Mouse (Mus musculus) CH12.LX (cell line): ENCODE measurements around the gene Rpl18.

Experiments used
- CTCF ChIP-seq, 2 experiments: IDR thresholded peaks in 1 of 2; conservative IDR thresholded peaks in 1 of 2; 2 replicates each; pipeline ENCODE4 v1.5.1; 2011 to 2012; ENCODE audit warnings: low read depth in 2 of 2, low read length in 2 of 2, improper control_type of control experiment in 1 of 2, inconsistent platforms in 1 of 2, mild to moderate bottlenecking in 1 of 2, moderate library complexity in 1 of 2
- E2F4 ChIP-seq: IDR thresholded peaks from 2 replicates; pipeline ENCODE4 v1.6.1; 2011; ENCODE audit warnings: low read depth, low read length, improper control_type of control experiment; ENCODE audit not compliant: insufficient replicate concordance
- EP300 ChIP-seq: IDR thresholded peaks from 2 replicates; pipeline ENCODE4 v1.6.1; 2011; ENCODE audit warnings: low read length, improper control_type of control experiment
- ETS1 ChIP-seq: conservative IDR thresholded peaks from 2 replicates; pipeline ENCODE4 v1.6.1; 2012; ENCODE audit warnings: low read depth, mild to moderate bottlenecking, inconsistent platforms, low read length, improper control_type of control experiment, moderate library complexity
- MAX ChIP-seq: IDR thresholded peaks from 2 replicates; pipeline ENCODE4 v1.6.1; 2011; ENCODE audit warnings: low read length, improper control_type of control experiment
- NELFE ChIP-seq: IDR thresholded peaks from 2 replicates; pipeline ENCODE4 v1.6.1; 2011; ENCODE audit warnings: low read depth, low read length, improper control_type of control experiment
- POLR2A ChIP-seq: IDR thresholded peaks from 2 replicates; pipeline ENCODE4 v1.6.1; 2011; ENCODE audit warnings: low read depth, mild to moderate bottlenecking, improper control_type of control experiment, low read length
- RAD21 ChIP-seq: IDR thresholded peaks from 2 replicates; pipeline ENCODE4 v1.6.1; 2011; ENCODE audit warnings: low read depth, mild to moderate bottlenecking, low read length, improper control_type of control experiment, moderate library complexity
- RCOR1 ChIP-seq: conservative IDR thresholded peaks from 2 replicates; pipeline ENCODE4 v1.6.1; 2012; ENCODE audit warnings: low read depth, mild to moderate bottlenecking, inconsistent platforms, low read length, improper control_type of control experiment
- TBP ChIP-seq: conservative IDR thresholded peaks from 2 replicates; pipeline ENCODE4 v1.6.1; 2011; ENCODE audit warnings: low read depth, low read length, improper control_type of control experiment
- TCF12 ChIP-seq: IDR thresholded peaks from 2 replicates; pipeline ENCODE4 v1.6.1; 2014; ENCODE audit warnings: low read depth, mild to moderate bottlenecking, inconsistent platforms, low read length, improper control_type of control experiment
- USF2 ChIP-seq: conservative IDR thresholded peaks from 2 replicates; pipeline ENCODE4 v1.6.1; 2011; ENCODE audit warnings: low read depth, low read length, improper control_type of control experiment
- ZC3H11A ChIP-seq: IDR thresholded peaks from 2 replicates; pipeline ENCODE4 v1.6.1; 2012; ENCODE audit warnings: low read depth, mild to moderate bottlenecking, inconsistent platforms, low read length, improper control_type of control experiment
- ZNF384 ChIP-seq: IDR thresholded peaks from 2 replicates; pipeline ENCODE4 v1.6.1; 2012; ENCODE audit warnings: low read depth, low read length, improper control_type of control experiment, inconsistent platforms

GRCm38 (mm10) chr7:45726419-45726818 lies 11.2 kb downstream of the Rpl18 start:
- TF ChIP-seq CTCF (conservative IDR thresholded peaks at IDR 0.05 in 1 of 2, IDR thresholded peaks at IDR 0.05 in 1 of 2; ENCODE audit: low read depth in 2 of 2, low read length in 2 of 2) (no peak), NELFE (no peak), TCF12 (no peak), EP300 (no peak), ZC3H11A (no peak), ETS1 (no peak), TBP (no peak), ZNF384 (no peak), USF2 (no peak), MAX (no peak), POLR2A (no peak), RAD21 (no peak), RCOR1 (no peak), E2F4 (no peak)
